Mouse (Mus musculus) granulocyte monocyte progenitor cell, adult 5-6 weeks (primary cell): Measurements from ENCODE around the gene Ccng2. TPM values are rescaled to one million over a fixed set of nuclear protein-coding genes. Genes with fewer than 3 reads are reported as not detected.

Source experiments
- ATAC-seq: replicated peaks from 2 replicates; pipeline ENCODE4 v1.8.0; 2016; ENCODE audit warnings: mild to moderate bottlenecking, moderate TSS enrichment, inconsistent platforms; ENCODE audit not compliant: poor library complexity, severe bottlenecking
- total RNA-seq, 2 experiments: library from RNA; stranded (forward) in 1 of 2; stranded (reverse) in 1 of 2; fragments of 200-712, 200-1000 nt in 1 of 2; fragments of >200 nt in 1 of 2; fragmentation: Nextera tagmentation in 1 of 2; gene quantifications; 2 replicates each; pipeline ENCODE4 v1.2.3; 2014 to 2017

Gene Ccng2
- total RNA-seq, 2 experiments from 2014 or later = 14.1 to 40.9 TPM

- ATAC-seq = peak; percentile 12; the same call in 1 of the 2 replicates
Measured at GRCm38 (mm10) chr5:93260983-93261382, 6.1 kb upstream of the Ccng2 start.

GRCm38 (mm10) chr5:93262751-93263150 lies 4.3 kb upstream of the Ccng2 start:
- no peak for ATAC-seq

GRCm38 (mm10) chr5:93263396-93264075 lies 3.5 kb upstream of the Ccng2 start:
- no peak for ATAC-seq

- no peak for ATAC-seq
Measured at GRCm38 (mm10) chr5:93264136-93264700, 2.8 kb upstream of the Ccng2 start.

- ATAC-seq = peak; percentile 7
Measured at GRCm38 (mm10) chr5:93265164-93265800, 1.8 kb upstream of the Ccng2 start.

GRCm38 (mm10) chr5:93265801-93266580 lies 1.1 kb upstream of the Ccng2 start:
- no peak for ATAC-seq

- ATAC-seq = peak; percentile 48
Measured at GRCm38 (mm10) chr5:93267851-93268606, 972 bp downstream of the Ccng2 start.

GRCm38 (mm10) chr5:93270095-93270494 lies 3.0 kb downstream of the Ccng2 start:
- ATAC-seq = peak; percentile 7; the same call in 1 of the 2 replicates

- no peak for ATAC-seq
Measured at GRCm38 (mm10) chr5:93270721-93271120, 3.7 kb downstream of the Ccng2 start.

- no peak for ATAC-seq
Measured at GRCm38 (mm10) chr5:93282446-93283107, 15.5 kb downstream of the Ccng2 start.

- ATAC-seq = no peak
Measured at GRCm38 (mm10) chr5:93283109-93283508, 16.1 kb downstream of the Ccng2 start.

- no peak for ATAC-seq
Measured at GRCm38 (mm10) chr5:93288553-93288952, 21.5 kb downstream of the Ccng2 start.

- no peak for ATAC-seq
Measured at GRCm38 (mm10) chr5:93290282-93290681, 23.2 kb downstream of the Ccng2 start.

- no peak for ATAC-seq
Measured at GRCm38 (mm10) chr5:93296341-93296746, 29.3 kb downstream of the Ccng2 start.

GRCm38 (mm10) chr5:93296754-93297153 lies 29.7 kb downstream of the Ccng2 start:
- ATAC-seq = no peak

- ATAC-seq = no peak
Measured at GRCm38 (mm10) chr5:93297311-93297710, 30.3 kb downstream of the Ccng2 start.

- ATAC-seq = no peak
Measured at GRCm38 (mm10) chr5:93305126-93305830, 38.2 kb downstream of the Ccng2 start.

- ATAC-seq = no peak
Measured at GRCm38 (mm10) chr5:93308909-93309308, 41.9 kb downstream of the Ccng2 start.
